Mouse (Mus musculus): ENCODE results near the gene Spcs3. TPM values are rescaled to one million over a fixed set of nuclear protein-coding genes. Genes with fewer than 3 reads are reported as not detected.
A peak's percentile ranks its signal among the peaks of the same experiment; 100 is the strongest.
"Not testable (repeated sequence)": the region's sequence is repeated elsewhere in the genome, so short reads cannot be mapped to it uniquely, and the experiment has no call there.

The Spcs3 gene
- polyA plus RNA-seq, 1 experiment from 2014 or later: 94.0 TPM

DNA sequence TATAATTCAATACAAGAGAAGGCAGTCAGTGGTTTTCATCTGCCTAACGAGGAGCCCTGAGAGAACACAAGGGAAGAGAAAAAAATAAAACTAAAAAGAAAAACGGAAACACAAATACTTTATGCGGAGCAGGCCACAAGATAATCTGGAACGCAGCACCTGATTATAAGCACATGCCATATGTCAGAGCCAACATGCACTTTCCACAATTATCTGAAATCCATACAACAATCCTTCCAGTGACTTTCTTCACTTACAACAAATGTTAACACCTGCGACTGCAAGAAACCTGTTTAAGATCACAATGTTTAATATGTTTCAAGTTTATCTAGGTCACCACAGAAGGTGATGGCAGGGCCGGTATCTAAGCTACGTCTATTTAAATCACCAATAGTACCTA lies 1.2 kb downstream of the Spcs3 start:
- H3K9me3 ChIP-seq (replicated peaks; ENCODE audit: low read length): no peaks in the 10 kb centered on the region
- H3K4me2 ChIP-seq (ENCODE audit: low read length): peak overlapping the region; percentile 82
- no peaks in the 10 kb centered on the region for H3K36me3 ChIP-seq (ENCODE audit: insufficient read depth, low read length)
- no peak for ATAC-seq (replicated peaks; ENCODE audit: low FRiP score, low read depth)
- no peak overlapping the region for H3K27ac ChIP-seq
- TF ChIP-seq CTCF (IDR thresholded peaks at IDR 0.05; ENCODE audit: low read depth): no peak
- H3K4me3 ChIP-seq (replicated peaks; ENCODE audit: low read depth, low read length): peak overlapping the region; percentile 92
- H3K9ac ChIP-seq (ENCODE audit: low read depth, low read length): peak overlapping the region; percentile 94
- DNase-seq (ENCODE audit: low spot score): no peak
- 0 out of 2 replicates have a peak, but pooled peaks cover 3% of the 10 kb centered on the region for H3K4me1 ChIP-seq (replicated peaks; ENCODE audit: insufficient read depth, low read length)
- 41% methylated on average over 7 of the region's 7 CpGs for WGBS
- no peaks in the 10 kb centered on the region for H3K27me3 ChIP-seq (ENCODE audit: insufficient read depth, low read length)

DNA sequence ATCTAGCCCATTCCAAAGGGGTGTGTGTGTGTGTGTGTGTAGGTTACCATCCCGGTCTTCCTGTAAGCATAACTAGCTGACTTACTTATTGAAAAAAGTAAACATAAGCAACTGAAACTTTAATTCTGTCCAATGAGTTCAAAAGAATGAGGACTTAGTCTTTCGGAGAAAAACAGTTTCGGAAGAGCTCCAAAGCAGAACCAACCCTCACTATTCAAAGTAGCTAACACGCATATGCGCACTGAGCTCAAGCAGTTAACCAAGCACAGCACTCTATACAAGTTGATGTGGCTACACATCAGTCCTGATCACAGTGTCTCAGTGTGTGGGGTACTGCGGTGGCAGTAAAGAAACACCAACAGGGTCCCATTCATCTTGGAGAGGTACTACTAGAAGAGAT lies 3.1 kb downstream of the Spcs3 start:
- H3K36me3 ChIP-seq (ENCODE audit: insufficient read depth, low read length): 0 out of 2 replicates have a peak, but pooled peaks cover 3% of the 10 kb centered on the region
- H3K27ac ChIP-seq: no peak overlapping the region
- no peak for TF ChIP-seq CTCF (IDR thresholded peaks at IDR 0.05; ENCODE audit: low read depth)
- DNase-seq (ENCODE audit: low spot score): no peak
- no peaks in the 10 kb centered on the region for H3K9me3 ChIP-seq (replicated peaks; ENCODE audit: low read length)
- H3K9ac ChIP-seq (ENCODE audit: low read depth, low read length): no peak overlapping the region
- ATAC-seq (replicated peaks; ENCODE audit: low FRiP score, low read depth): no peak
- H3K4me2 ChIP-seq (ENCODE audit: low read length): no peak overlapping the region
- H3K4me1 ChIP-seq (replicated peaks; ENCODE audit: insufficient read depth, low read length): 0 out of 2 replicates have a peak, but pooled peaks cover 3% of the 10 kb centered on the region
- H3K27me3 ChIP-seq (ENCODE audit: insufficient read depth, low read length): no peaks in the 10 kb centered on the region
- 97% methylated on average over 6 of the region's 6 CpGs for WGBS
- H3K4me3 ChIP-seq (replicated peaks; ENCODE audit: low read depth, low read length): no peak overlapping the region

DNA sequence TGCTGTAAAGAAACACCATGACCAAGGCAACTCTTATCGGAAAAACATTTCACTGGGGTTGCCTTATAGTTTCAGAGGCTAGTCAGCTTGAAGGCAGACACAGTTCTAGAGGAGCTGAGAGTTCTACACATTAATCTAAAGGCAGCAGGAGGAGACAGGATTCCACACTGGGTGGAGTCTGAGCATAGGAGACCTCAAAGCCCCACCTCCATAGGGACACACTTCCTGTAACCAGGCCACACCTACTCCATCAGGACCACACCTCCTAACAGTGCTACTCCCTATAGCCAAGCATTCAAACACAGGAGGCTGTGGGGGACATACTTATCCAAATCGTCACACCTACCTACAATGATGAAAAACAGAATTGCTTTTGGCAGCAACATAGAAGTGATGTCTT lies 4.2 kb downstream of the Spcs3 start:
- no peaks in the 10 kb centered on the region for H3K27me3 ChIP-seq (ENCODE audit: insufficient read depth, low read length)
- no peak overlapping the region for H3K4me2 ChIP-seq (ENCODE audit: low read length)
- 0 out of 2 replicates have a peak, but pooled peaks cover 3% of the 10 kb centered on the region for H3K4me1 ChIP-seq (replicated peaks; ENCODE audit: insufficient read depth, low read length)
- TF ChIP-seq CTCF (IDR thresholded peaks at IDR 0.05; ENCODE audit: low read depth): no peak
- no peak overlapping the region for H3K9ac ChIP-seq (ENCODE audit: low read depth, low read length)
- H3K9me3 ChIP-seq (replicated peaks; ENCODE audit: low read length): no peaks in the 10 kb centered on the region
- no peak overlapping the region for H3K4me3 ChIP-seq (replicated peaks; ENCODE audit: low read depth, low read length)
- no peak overlapping the region for H3K27ac ChIP-seq
- WGBS: 83% methylated on average over 2 of the region's 2 CpGs
- peaks cover 9% of the 10 kb centered on the region; the same call in 1 of the 2 replicates for H3K36me3 ChIP-seq (ENCODE audit: insufficient read depth, low read length)
- ATAC-seq (replicated peaks; ENCODE audit: low FRiP score, low read depth): no peak
- no peak for DNase-seq (ENCODE audit: low spot score)

DNA sequence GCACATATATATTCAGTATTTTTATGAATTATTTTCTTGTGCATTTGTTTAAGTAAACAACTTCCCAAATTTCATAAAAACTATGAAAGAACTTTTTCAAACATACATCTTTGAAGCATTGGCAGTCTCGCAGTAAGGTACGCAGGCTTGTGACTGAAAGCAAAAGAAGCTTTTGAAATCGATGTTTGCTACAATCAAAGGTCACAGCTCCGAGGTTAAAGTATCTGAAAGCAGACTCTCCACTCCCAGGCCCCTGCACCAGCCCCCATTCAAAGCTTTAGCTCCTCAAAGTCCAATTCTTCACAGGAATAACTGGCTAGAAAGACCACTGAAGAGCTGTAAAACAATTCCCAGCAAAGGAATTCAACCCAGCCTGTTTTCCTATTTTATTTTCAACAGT lies 9.3 kb downstream of the Spcs3 start:
- Histone ChIP-seq H3K4me1 (replicated peaks; ENCODE audit: insufficient read depth, low read length) (no peaks in the 10 kb centered on the region; the same call in 1 of the 2 replicates), H3K36me3 (ENCODE audit: insufficient read depth, low read length) (peaks cover 13% of the 10 kb centered on the region; the same call in 1 of the 2 replicates), H3K4me2 (ENCODE audit: low read length) (no peak overlapping the region), H3K4me3 (replicated peaks; ENCODE audit: low read depth, low read length) (no peak overlapping the region), H3K27ac (no peak overlapping the region), H3K9me3 (replicated peaks; ENCODE audit: low read length) (no peaks in the 10 kb centered on the region), H3K27me3 (ENCODE audit: insufficient read depth, low read length) (no peaks in the 10 kb centered on the region), H3K9ac (ENCODE audit: low read depth, low read length) (no peak overlapping the region)
- WGBS: 74% methylated on average over 4 of the region's 4 CpGs
- no peak for TF ChIP-seq CTCF (IDR thresholded peaks at IDR 0.05; ENCODE audit: low read depth)
- DNase-seq (ENCODE audit: low spot score) (no peak), ATAC-seq (replicated peaks; ENCODE audit: low FRiP score, low read depth) (no peak)

DNA sequence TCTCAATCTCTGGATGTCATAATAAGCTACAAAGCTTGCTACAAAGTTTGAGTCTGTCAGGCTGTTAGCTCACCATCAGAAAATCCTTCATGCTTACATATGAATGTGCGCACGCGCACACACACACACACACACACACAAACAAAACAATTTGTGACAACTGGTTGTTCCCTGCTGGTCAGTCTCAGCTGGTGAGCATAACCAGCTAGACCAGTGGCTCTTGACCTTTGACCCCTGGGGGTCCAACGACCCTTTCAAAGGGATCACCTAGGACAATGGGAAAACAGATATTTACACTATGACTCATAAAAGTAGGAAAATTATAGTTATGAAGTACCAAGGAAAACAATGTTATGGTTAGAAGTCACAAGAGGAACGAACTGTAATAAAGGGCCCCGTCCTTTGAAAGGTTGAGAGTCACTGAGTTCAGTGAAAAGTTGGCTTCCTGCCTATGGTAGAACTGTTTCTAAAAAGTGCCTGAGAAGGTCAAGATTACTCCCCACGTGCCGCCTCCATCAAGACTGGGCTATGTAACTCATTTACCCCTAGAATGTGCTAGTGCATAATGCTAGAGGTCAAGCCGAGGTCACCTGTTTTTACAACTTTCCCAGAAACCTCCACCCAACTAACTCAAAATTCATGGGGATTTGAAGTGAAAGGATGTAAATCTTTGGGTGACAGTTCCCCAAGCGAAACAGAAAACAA lies 10.9 kb downstream of the Spcs3 start:
- H3K9me3 ChIP-seq (replicated peaks; ENCODE audit: low read length): no peaks in the 10 kb centered on the region
- H3K27me3 ChIP-seq (ENCODE audit: insufficient read depth, low read length): no peaks in the 10 kb centered on the region
- H3K4me1 ChIP-seq (replicated peaks; ENCODE audit: insufficient read depth, low read length): no peaks in the 10 kb centered on the region; the same call in 1 of the 2 replicates
- 59% methylated on average over 10 of the region's 10 CpGs for WGBS
- peaks cover 13% of the 10 kb centered on the region; the same call in 1 of the 2 replicates for H3K36me3 ChIP-seq (ENCODE audit: insufficient read depth, low read length)
- DNase-seq (ENCODE audit: low spot score): peak; percentile 57
- ATAC-seq (replicated peaks; ENCODE audit: low FRiP score, low read depth): peak; percentile 89
- no peak overlapping the region for H3K9ac ChIP-seq (ENCODE audit: low read depth, low read length)
- peak overlapping the region; percentile 63 for H3K27ac ChIP-seq
- H3K4me2 ChIP-seq (ENCODE audit: low read length): no peak overlapping the region
- H3K4me3 ChIP-seq (replicated peaks; ENCODE audit: low read depth, low read length): no peak overlapping the region
- TF ChIP-seq CTCF (IDR thresholded peaks at IDR 0.05; ENCODE audit: low read depth): no peak

DNA sequence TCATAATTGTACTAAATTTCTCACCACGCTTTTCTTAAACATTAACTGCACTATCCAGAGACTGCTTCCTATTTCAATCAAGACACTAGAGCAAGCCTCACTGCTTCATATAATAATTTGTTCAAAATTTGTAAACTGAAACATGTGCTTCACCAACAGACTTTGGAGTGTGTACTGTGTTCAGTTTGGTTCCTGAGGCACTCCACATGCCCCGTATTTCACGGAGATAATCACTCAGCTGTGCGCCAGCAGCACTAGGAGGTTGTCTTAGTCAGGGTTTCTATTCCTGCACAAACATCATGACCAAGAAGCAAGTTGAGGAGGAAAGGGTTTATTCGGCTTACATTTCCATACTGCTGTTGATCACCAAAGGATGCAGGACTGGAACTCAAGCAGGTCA lies 17.6 kb downstream of the Spcs3 start:
- not testable (repeated sequence) for ATAC-seq (replicated peaks; ENCODE audit: low FRiP score, low read depth); H3K27ac ChIP-seq; H3K4me1 ChIP-seq (replicated peaks; ENCODE audit: insufficient read depth, low read length); H3K4me2 ChIP-seq (ENCODE audit: low read length); H3K9ac ChIP-seq (ENCODE audit: low read depth, low read length); H3K36me3 ChIP-seq (ENCODE audit: insufficient read depth, low read length); H3K9me3 ChIP-seq (replicated peaks; ENCODE audit: low read length); DNase-seq (ENCODE audit: low spot score); H3K4me3 ChIP-seq (replicated peaks; ENCODE audit: low read depth, low read length); H3K27me3 ChIP-seq (ENCODE audit: insufficient read depth, low read length)
- WGBS: 78% methylated on average over 4 of the region's 5 CpGs
